Mouse (Mus musculus) limb, embryonic 10.5 days (tissue): ENCODE measurements around the gene A930009A15Rik. TPM values are rescaled to one million over a fixed set of nuclear protein-coding genes. Genes with fewer than 3 reads are reported as not detected.

Experiments used
- DNase-seq: peaks from one replicate; pipeline ENCODE4 v3.0.0-alpha.2; 2017; ENCODE audit warnings: low spot score
- H3K27ac ChIP-seq: fragments of 300-500 bp; sonication (generic); 2 replicates; pipeline ENCODE4 v1.5.1; 2016; ENCODE audit warnings: mild to moderate bottlenecking
- H3K27me3 ChIP-seq: fragments of 300-500 bp; sonication (generic); 2 replicates; pipeline ENCODE4 v1.6.1; 2016; ENCODE audit warnings: low read depth, mild to moderate bottlenecking; ENCODE audit not compliant: poor library complexity, severe bottlenecking
- H3K36me3 ChIP-seq: fragments of 300-500 bp; sonication (generic); 2 replicates; pipeline ENCODE4 v1.6.1; 2016; ENCODE audit warnings: mild to moderate bottlenecking, moderate library complexity
- H3K4me1 ChIP-seq: fragments of 300-500 bp; sonication (generic); 2 replicates; pipeline ENCODE4 v1.6.1; 2016
- H3K4me3 ChIP-seq: fragments of 300-500 bp; sonication (generic); 2 replicates; pipeline ENCODE4 v1.5.1; 2016; ENCODE audit warnings: mild to moderate bottlenecking, moderate library complexity
- H3K9me3 ChIP-seq: fragments of 300-500 bp; sonication (generic); replicated peaks from 2 replicates; pipeline ENCODE4 v1.6.1; 2016; ENCODE audit warnings: mild to moderate bottlenecking
- WGBS: fragments of 180-500 bp; shearing (Covaris S2); methylation state at CpG from one replicate; pipeline ENCODE4 v1.1.7; 2016; 5-methylcytosine and 5-hydroxymethylcytosine counted together
- polyA plus RNA-seq: library from polyadenylated mRNA; unstranded; fragments of >200 nt; fragmentation: Nextera tagmentation; extraction: Ambion mirVana; gene quantifications from 2 replicates; pipeline ENCODE4 v1.2.1, GENCODE M21; 2016

Gene A930009A15Rik
- polyA plus RNA-seq, 1 experiment from 2014 or later: not detected

GRCm38 (mm10) chr10:115626678-115627077 lies 56.9 kb downstream of the A930009A15Rik start:
- Histone ChIP-seq H3K27me3 (no peaks in the 10 kb centered on the region), H3K4me3 (no peak overlapping the region), H3K27ac (no peak overlapping the region), H3K4me1 (peaks cover 10% of the 10 kb centered on the region; the same call in 1 of the 2 replicates), H3K9me3 (no peaks in the 10 kb centered on the region), H3K36me3 (no peaks in the 10 kb centered on the region)
- 85% methylated on average over 6 of the region's 6 CpGs for WGBS
- DNase-seq: no peak

Other genes starting within 250 kb of the A930009A15Rik start
- 21.2 and 26.2 TPM in 2 replicates for gene Tmem19, start 207.5 kb upstream of the A930009A15Rik start, polyA plus RNA-seq
- 21.7 and 24.0 TPM in 2 replicates for gene Thap2, start 185.5 kb upstream of the A930009A15Rik start, polyA plus RNA-seq
- 16.7 and 18.0 TPM in 2 replicates for gene Zfc3h1, start 185.0 kb upstream of the A930009A15Rik start, polyA plus RNA-seq
- 1.4 and 2.3 TPM in 2 replicates for gene Lgr5, start 17.8 kb downstream of the A930009A15Rik start, polyA plus RNA-seq
- gene Tspan8, start 246.8 kb downstream of the A930009A15Rik start, polyA plus RNA-seq: 0.86 and 1.3 TPM in 2 replicates